Mouse (Mus musculus) neural tube, postnatal 0 days (tissue): ENCODE results near the gene Coq5. TPM values are rescaled to one million over a fixed set of nuclear protein-coding genes. Genes with fewer than 3 reads are reported as not detected.

Source experiments
- polyA plus RNA-seq: library from polyadenylated mRNA; unstranded; fragments of >200 nt; fragmentation: Nextera tagmentation; extraction: Ambion mirVana; gene quantifications from 2 replicates; pipeline ENCODE4 v1.2.1, GENCODE M21; 2015

Coq5 gene
- polyA plus RNA-seq = 53.6 and 54.3 TPM in 2 replicates

DNA sequence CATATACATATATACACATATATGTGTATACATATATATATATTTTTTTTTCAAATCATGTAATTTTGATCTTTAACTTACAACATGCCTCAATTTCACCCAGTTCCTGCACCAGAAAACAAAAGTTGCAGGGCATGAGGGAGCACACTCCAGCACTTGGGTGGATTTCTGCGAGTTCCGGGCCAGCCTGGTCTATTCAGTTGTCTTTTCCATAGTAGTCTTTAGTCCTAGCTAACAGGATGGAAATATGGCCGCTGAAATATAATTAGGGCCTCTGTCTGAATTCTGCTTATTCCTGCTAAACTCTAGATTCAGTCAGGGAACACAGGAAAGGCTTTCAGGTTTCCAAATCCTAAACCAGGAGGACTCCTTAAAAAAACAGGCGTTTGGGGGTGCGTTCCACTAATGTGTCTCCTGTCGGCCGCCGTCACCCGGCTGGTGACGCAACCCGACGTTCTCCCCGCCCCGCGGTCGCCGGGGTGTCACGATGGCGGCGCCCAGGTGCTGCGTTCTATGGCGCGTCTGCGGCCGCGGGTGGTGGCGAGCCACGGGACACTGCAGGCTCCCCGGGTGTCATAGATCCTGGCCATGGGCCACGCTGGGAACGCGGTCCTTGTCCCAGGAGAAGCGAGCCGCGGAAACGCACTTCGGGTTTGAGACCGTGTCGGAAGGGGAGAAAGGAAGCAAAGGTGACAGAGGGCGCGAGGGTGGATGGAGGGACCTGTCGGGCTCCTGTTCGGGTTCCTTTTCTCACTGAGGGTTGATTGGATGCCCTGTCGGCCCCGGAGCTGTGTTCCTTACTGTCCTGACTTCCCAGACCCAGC is at the start of gene Coq5:
Coq5 (plus strand) TSS at position 441 of the 824 bp plus-strand sequence.

DNA sequence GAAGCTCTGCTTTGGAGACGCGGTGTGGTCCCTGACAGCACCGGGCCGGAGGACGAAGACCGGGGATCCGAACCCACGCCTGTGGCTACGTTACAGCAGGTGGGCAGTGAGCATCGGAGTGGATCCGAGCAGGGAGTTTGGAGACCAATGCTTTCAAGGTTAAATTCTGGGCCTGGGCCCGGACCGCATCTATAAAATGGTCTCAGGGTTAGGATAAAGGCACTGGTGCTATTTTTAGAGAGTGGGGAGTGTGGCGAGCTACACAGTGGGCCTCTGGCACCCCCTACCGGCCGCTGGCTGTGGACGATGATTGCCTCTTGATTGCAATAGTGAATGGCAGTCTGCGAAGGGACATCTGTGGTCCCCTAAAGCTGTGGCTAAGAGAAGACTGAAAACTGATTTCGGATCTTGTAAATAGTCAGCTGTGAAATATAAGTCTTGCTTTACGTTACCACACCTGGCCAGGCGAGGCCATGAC is 43.6 kb upstream of the Coq5 start, which contains the start of gene Pop5:
Pop5 (plus strand) TSS at position 51 of the 478 bp plus-strand sequence.

DNA sequence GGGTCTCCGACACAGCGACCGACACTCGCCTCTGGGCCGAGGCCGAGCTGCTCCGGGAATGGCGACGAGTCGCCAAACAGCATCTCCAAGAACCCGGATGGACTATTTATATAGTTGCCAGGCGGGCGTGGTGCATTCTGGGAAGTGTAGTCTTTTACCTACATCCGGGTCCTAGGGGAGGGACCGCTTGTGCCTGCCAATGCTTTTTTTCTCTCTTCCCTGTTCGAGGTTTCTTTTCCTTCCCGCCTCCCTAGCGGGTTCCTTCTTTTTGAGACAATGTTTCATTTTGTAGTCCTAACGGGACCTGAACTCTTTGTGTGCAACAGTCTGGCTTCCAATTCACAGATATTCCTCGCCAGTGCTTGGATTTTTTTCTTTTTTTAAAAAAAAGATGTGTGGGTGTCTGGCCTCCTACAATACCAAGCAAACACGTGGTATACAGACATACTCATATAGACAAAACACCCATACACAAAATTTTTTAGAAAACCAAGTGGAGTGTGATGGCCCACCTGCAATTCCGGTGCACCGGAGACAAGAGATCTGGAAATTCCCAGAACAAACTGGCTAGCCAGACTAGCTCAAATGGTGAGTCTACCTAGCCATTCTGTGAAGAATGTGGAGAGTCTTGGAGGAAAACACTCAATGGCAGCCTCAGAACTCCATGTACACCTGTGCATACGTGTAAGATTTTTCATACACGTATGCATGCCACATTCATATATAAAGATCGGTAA is 6.5 kb upstream of the Coq5 start, which contains the start of gene Rnf10:
Rnf10 (minus strand) TSS at position 87 of the 737 bp plus-strand sequence.

DNA sequence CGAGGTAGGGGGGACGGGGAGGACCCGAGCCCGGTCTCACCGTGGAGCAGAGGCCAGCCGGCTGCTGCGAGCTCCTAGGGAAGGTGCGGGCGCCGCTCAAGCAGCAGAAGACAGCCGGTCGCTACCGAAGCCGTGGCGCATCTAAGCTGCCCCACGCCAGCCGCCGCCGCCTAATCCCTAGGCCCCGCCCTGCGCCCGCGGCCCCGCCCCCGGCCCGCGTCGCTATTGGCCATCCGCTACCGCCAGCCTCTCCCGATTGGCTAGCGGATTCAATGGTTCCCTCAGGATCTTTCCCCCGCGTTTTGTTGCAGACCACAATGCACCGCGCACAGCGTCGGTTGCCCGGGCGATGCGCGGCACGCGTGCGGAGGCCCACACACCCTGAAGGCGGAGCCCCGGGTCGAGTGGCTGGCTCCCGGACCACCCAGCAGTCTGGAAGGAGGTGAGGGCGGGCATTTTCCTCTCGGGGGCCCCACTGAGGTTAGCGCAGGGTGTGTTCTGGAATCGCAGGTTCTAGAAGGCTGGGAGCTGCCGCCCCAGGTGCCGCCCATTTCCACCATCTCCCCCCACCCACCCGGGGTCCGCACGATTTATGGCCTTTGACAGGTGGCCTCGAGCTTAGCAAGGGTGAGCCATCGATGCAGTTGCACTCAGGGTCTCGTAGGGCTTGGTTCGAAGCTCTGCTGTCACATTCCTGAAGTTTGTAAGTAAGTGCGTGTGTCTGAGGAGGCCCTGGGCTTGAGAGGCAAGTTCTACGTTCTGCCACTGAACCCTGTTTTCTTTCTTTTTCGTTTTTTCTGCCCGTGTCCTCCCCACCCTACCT is 21.5 kb downstream of the Coq5 start, which contains the start of gene Dynll1:
Dynll1 (minus strand) TSS at position 208 of the 823 bp plus-strand sequence.

DNA sequence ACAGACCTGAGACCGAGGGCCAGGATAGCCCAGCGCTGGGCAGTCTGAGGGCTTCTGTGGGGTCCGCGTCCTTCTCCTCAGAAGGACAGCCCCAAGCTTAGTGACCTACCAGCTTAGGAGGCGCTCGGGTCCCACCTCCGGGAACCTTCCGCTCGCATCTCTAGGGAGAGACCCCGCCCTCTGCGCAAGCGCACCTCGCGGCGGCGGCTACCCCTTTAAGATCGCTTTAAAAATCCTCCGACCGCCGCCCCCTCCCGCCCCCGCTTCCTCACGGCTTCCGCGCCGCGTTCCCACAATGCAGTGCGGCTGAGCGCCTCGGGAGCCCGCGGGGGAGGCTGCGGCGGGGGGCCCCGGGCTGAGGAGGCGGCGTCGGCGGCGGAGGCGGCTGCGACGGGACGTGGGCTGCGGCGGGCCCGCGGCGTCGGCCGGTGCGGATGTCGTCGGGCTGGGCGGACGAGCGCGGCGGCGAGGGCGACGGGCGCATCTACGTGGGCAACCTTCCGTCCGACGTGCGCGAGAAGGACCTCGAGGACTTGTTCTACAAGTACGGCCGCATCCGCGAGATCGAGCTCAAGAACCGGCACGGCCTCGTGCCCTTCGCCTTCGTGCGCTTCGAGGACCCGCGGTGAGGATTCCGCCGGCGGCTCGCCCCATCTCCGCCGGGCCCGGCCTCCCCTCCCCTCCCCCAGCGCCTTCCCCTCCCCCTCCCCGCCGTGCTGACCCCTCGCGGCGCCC is 47.6 kb downstream of the Coq5 start, which contains the start of gene Srsf9:
Srsf9 (plus strand) TSS at position 303 of the 735 bp plus-strand sequence.

GRCm38 (mm10) chr5:115340577-115341313 is 61.3 kb downstream of the Coq5 start, which contains the start of the genes Gatc and Triap1:
Gatc (minus strand) TSS chr5:115341178.
Triap1 (plus strand) TSS chr5:115341225.

Other genes starting within 250 kb of the Coq5 start
- 41.5 and 53.5 TPM in 2 replicates for gene Gm10401, start 181.4 kb upstream of the Coq5 start, polyA plus RNA-seq
- 21.4 and 22.5 TPM in 2 replicates for gene Acads, start 160.3 kb upstream of the Coq5 start, polyA plus RNA-seq
- gene Unc119b, start 144.7 kb upstream of the Coq5 start, polyA plus RNA-seq = 21.6 and 25.5 TPM in 2 replicates
- gene Mlec, start 121.5 kb upstream of the Coq5 start, polyA plus RNA-seq = 25.1 and 28.6 TPM in 2 replicates
- gene Cabp1, start 85.3 kb upstream of the Coq5 start, polyA plus RNA-seq = 42.5 and 54.4 TPM in 2 replicates
- 122 TPM in 2 replicates for gene Pop5, start 43.8 kb upstream of the Coq5 start, polyA plus RNA-seq
- gene Rnf10, start 6.8 kb upstream of the Coq5 start, polyA plus RNA-seq = 155 and 160 TPM in 2 replicates
- 1,233 and 1,344 TPM in 2 replicates for gene Dynll1, start 21.3 kb downstream of the Coq5 start, polyA plus RNA-seq
- gene Srsf9, start 47.5 kb downstream of the Coq5 start, polyA plus RNA-seq = 124 and 132 TPM in 2 replicates
- gene Gatc, start 61.5 kb downstream of the Coq5 start, polyA plus RNA-seq = 29.0 and 32.5 TPM in 2 replicates
- gene Triap1, start 61.6 kb downstream of the Coq5 start, polyA plus RNA-seq = 51.3 and 55.8 TPM in 2 replicates
- 1,815 and 1,833 TPM in 2 replicates for gene Cox6a1, start 69.3 kb downstream of the Coq5 start, polyA plus RNA-seq
- gene Msi1, start 149.9 kb downstream of the Coq5 start, polyA plus RNA-seq = 30.3 and 31.9 TPM in 2 replicates
- gene Pla2g1b, start 186.6 kb downstream of the Coq5 start, polyA plus RNA-seq = not detected in 2 replicates
- gene Sirt4, start 205.1 kb downstream of the Coq5 start, polyA plus RNA-seq = 18.8 and 18.9 TPM in 2 replicates
- gene Pxn, start 227.0 kb downstream of the Coq5 start, polyA plus RNA-seq = 14.9 and 16.4 TPM in 2 replicates